Mouse (Mus musculus): ENCODE results near the gene Plekhm3. TPM values are rescaled to one million over a fixed set of nuclear protein-coding genes. Genes with fewer than 3 reads are reported as not detected.

The Plekhm3 gene
- polyA plus RNA-seq, 1 experiment: 8.2 TPM

DNA sequence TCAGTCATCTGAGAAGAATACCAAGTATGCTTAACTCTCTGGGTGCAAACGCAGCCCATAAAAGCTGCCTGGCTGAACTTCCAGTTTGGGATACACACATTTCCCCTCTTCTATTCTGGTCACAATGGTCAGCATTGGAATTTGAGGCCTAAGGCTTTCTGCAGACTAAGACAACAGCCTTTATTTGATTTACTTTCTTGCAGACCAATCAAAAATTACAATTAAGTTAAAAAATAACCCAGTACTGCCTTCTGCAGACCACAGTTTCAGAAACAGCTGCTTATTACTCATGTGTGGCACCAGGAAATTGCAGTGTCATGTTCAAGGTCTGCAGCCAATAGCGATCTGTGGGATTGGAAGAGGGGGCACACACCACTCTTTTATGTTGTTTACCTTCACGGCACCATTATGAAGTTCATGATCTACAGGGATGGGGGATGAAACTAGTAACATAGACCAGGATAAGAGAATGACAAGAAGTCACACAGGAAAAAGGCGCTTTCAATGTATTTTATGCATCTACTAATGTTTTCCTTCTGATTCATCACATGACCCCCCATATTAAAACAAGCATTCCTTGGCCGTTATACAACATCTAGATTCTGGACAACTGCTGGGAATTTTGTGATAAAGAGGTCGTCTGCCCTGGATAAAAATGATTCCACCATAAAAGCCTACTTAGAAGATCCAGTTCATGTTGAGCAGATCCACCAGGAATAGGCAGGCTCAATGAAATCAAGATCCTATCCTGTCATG, 130.1 kb downstream of the Plekhm3 start:
- peak overlapping the region; percentile 87 for H3K27ac ChIP-seq (ENCODE audit: insufficient read depth, low read length)
- peaks cover 10% of the 10 kb centered on the region for H3K4me1 ChIP-seq (ENCODE audit: control insufficient read depth, insufficient read depth, low read length)
- H3K4me3 ChIP-seq (ENCODE audit: insufficient read depth, low read length): no peak overlapping the region
- TF ChIP-seq POLR2A (IDR thresholded peaks at IDR 0.05; ENCODE audit: low read depth, low read length): no peak
- TF ChIP-seq CTCF (IDR thresholded peaks at IDR 0.05; ENCODE audit: borderline replicate concordance, insufficient read depth, low read length): no peak

DNA sequence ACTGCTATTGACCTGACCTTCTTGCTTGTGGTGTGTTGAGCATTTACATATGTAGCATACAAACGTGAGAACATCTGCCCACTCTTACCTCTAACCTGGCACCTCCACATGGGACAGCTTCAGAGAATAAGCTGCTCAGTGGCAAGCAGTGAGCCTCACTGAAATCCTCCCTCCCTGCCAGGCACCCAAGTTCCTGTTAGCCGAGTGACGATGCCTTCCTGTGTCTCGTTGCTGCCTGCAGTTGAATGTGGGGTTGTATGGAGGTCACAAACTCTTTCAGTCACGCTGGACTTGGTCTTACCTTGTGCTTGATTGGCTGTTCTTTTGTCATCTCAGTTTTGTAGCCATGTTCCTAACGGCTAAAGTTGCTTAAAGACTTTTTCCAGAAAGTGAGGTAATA, 133.1 kb downstream of the Plekhm3 start:
- H3K4me1 ChIP-seq (ENCODE audit: control insufficient read depth, insufficient read depth, low read length): peaks cover 10% of the 10 kb centered on the region
- H3K27ac ChIP-seq (ENCODE audit: insufficient read depth, low read length): no peak overlapping the region
- TF ChIP-seq POLR2A (IDR thresholded peaks at IDR 0.05; ENCODE audit: low read depth, low read length) (no peak), CTCF (IDR thresholded peaks at IDR 0.05; ENCODE audit: borderline replicate concordance, insufficient read depth, low read length) (no peak)
- H3K4me3 ChIP-seq (ENCODE audit: insufficient read depth, low read length): no peak overlapping the region

DNA sequence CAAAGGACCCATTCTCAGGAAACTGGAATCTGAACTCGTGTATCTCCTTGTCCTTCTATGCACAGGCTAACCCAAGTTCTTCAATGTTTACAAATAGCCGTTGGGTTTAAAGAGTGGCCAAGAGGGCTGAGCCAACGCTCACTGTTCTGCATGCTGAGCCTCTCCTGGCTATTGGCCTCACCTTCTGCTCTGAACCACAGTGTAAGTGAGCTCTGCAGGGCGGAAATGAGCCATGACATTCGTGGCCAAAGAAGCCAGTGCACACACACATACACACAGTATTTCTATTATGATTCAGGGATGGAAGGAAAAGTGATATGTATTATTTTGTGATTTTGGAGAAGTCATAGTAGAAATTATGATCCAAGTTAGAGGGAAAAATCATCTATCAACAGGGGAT, 138.9 kb downstream of the Plekhm3 start:
- Histone ChIP-seq H3K4me1 (ENCODE audit: control insufficient read depth, insufficient read depth, low read length) (peaks cover 3% of the 10 kb centered on the region; the same call in 1 of the 2 replicates), H3K4me3 (ENCODE audit: insufficient read depth, low read length) (no peak overlapping the region), H3K27ac (ENCODE audit: insufficient read depth, low read length) (no peak overlapping the region)
- TF ChIP-seq CTCF (IDR thresholded peaks at IDR 0.05; ENCODE audit: borderline replicate concordance, insufficient read depth, low read length) (no peak), POLR2A (IDR thresholded peaks at IDR 0.05; ENCODE audit: low read depth, low read length) (no peak)

DNA sequence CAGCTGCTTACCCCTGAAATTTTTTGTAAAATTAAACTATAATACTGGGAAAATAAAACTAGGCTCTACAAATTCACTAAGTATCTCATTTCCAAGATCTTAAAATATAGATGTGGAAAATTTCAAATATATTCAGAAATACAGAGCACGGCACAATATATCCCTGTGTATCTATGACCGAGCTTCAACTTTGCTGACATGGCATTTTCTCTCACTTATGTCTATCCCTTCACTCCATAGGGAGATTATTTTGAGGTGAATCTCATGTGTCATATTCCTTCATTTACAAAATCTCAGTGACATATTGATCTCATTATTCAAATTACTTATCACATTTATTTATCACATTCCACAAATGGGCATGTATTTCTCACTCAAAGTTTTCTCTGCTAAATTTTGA, 143.4 kb downstream of the Plekhm3 start:
- TF ChIP-seq CTCF (IDR thresholded peaks at IDR 0.05; ENCODE audit: borderline replicate concordance, insufficient read depth, low read length) (no peak), POLR2A (IDR thresholded peaks at IDR 0.05; ENCODE audit: low read depth, low read length) (no peak)
- Histone ChIP-seq H3K27ac (ENCODE audit: insufficient read depth, low read length) (no peak overlapping the region), H3K4me1 (ENCODE audit: control insufficient read depth, insufficient read depth, low read length) (peaks cover 17% of the 10 kb centered on the region), H3K4me3 (ENCODE audit: insufficient read depth, low read length) (no peak overlapping the region)

DNA sequence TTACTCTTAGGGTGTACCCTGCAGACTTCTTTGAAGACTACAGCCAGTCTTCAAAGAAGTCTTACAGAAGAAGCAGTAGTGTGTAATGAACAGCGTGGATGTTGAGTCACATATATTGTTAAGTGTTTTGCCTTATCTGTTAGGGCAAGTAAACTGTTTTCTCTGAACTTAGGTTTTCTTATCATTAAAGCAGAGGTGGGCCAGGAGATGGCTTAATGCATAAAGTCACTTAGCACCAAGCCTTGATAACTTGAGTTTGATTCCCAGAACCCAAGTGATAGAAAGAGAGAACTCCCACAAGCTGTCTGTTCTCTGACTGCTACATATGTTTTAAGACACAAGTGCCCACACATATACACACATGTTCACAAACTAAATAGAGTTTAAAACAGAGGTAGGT, 144.7 kb downstream of the Plekhm3 start:
- no peak overlapping the region for H3K27ac ChIP-seq (ENCODE audit: insufficient read depth, low read length)
- TF ChIP-seq CTCF (IDR thresholded peaks at IDR 0.05; ENCODE audit: borderline replicate concordance, insufficient read depth, low read length) (no peak), POLR2A (IDR thresholded peaks at IDR 0.05; ENCODE audit: low read depth, low read length) (no peak)
- H3K4me1 ChIP-seq (ENCODE audit: control insufficient read depth, insufficient read depth, low read length): peaks cover 17% of the 10 kb centered on the region
- no peak overlapping the region for H3K4me3 ChIP-seq (ENCODE audit: insufficient read depth, low read length)

GRCm38 (mm10) chr1:64809085-64809484, 147.5 kb downstream of the Plekhm3 start:
- TF ChIP-seq POLR2A (IDR thresholded peaks at IDR 0.05; ENCODE audit: low read depth, low read length): no peak
- no peak for TF ChIP-seq CTCF (IDR thresholded peaks at IDR 0.05; ENCODE audit: borderline replicate concordance, insufficient read depth, low read length)
- no peak overlapping the region for H3K4me3 ChIP-seq (ENCODE audit: insufficient read depth, low read length)
- H3K4me1 ChIP-seq (ENCODE audit: control insufficient read depth, insufficient read depth, low read length): peaks cover 14% of the 10 kb centered on the region
- peak overlapping the region; percentile 51; the same call in 1 of the 2 replicates for H3K27ac ChIP-seq (ENCODE audit: insufficient read depth, low read length)

GRCm38 (mm10) chr1:64807766-64808165, 148.9 kb downstream of the Plekhm3 start:
- Histone ChIP-seq H3K4me3 (ENCODE audit: insufficient read depth, low read length) (no peak overlapping the region), H3K27ac (ENCODE audit: insufficient read depth, low read length) (no peak overlapping the region; the same call in 1 of the 2 replicates), H3K4me1 (ENCODE audit: control insufficient read depth, insufficient read depth, low read length) (peaks cover 14% of the 10 kb centered on the region)
- TF ChIP-seq POLR2A (IDR thresholded peaks at IDR 0.05; ENCODE audit: low read depth, low read length) (no peak), CTCF (IDR thresholded peaks at IDR 0.05; ENCODE audit: borderline replicate concordance, insufficient read depth, low read length) (no peak)

DNA sequence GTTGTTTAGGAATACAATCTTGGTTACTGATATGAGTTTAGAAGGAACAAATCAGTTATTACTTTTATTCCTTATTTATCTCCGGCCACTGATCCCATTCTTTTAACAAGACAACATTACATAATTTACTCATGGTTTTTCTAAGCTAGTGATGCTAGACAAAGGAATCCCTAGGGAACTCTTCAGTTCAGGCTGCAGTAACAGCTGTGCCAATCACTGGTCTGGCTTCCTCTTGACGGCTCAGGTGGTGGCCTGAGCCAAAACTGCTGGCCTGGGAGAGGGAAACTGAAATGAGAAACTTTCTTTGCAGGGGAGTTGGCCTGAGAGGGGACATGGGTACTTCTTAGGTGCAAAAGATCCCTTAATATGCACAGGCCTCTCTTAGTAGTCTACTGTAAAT, 151.4 kb downstream of the Plekhm3 start:
- H3K4me3 ChIP-seq (ENCODE audit: insufficient read depth, low read length): no peak overlapping the region
- H3K4me1 ChIP-seq (ENCODE audit: control insufficient read depth, insufficient read depth, low read length): peaks cover 16% of the 10 kb centered on the region
- TF ChIP-seq CTCF (IDR thresholded peaks at IDR 0.05; ENCODE audit: borderline replicate concordance, insufficient read depth, low read length) (no peak), POLR2A (IDR thresholded peaks at IDR 0.05; ENCODE audit: low read depth, low read length) (no peak)
- H3K27ac ChIP-seq (ENCODE audit: insufficient read depth, low read length): no peak overlapping the region

DNA sequence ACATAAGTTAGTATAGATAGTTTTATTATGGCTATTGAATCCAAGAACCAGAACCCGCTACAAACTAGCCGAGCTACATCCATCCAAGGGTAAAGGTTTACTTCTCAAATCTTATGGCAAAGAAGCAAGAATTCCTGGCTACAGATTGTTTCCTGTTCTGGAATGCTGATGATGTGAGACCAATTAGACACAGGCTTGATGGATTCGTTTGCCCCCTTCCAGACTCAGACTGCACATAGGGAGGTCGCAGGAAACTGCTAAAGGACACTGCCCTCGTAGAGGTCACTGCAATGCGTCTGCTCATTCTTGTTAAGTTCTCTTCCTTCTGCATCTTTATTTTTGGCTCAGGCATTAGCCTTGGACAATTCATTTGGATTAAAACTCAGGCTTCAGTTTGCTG, 154.0 kb downstream of the Plekhm3 start:
- TF ChIP-seq POLR2A (IDR thresholded peaks at IDR 0.05; ENCODE audit: low read depth, low read length) (no peak), CTCF (IDR thresholded peaks at IDR 0.05; ENCODE audit: borderline replicate concordance, insufficient read depth, low read length) (no peak)
- Histone ChIP-seq H3K4me1 (ENCODE audit: control insufficient read depth, insufficient read depth, low read length) (peaks cover 2% of the 10 kb centered on the region; the same call in 1 of the 2 replicates), H3K27ac (ENCODE audit: insufficient read depth, low read length) (no peak overlapping the region), H3K4me3 (ENCODE audit: insufficient read depth, low read length) (no peak overlapping the region)

DNA sequence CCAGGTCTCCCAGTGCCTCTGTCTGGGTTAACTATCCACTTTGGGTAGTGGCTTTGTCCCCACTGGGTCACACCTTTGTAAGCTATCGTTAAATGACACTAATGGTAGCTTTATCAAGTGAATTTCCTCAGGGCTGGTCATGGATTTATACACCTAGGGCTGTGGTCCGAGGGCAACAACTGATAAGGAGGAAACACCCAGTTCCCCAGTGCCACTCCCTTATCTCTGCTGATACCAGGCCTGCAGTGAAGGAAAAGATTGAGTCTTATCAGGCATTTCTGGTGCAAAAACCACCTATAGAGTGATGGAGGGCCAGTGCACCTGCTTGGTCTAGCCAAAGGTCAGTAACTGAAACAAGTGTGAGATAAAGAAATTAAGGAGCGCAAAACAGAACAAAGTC, 159.0 kb downstream of the Plekhm3 start:
- TF ChIP-seq CTCF (IDR thresholded peaks at IDR 0.05; ENCODE audit: borderline replicate concordance, insufficient read depth, low read length) (no peak), POLR2A (IDR thresholded peaks at IDR 0.05; ENCODE audit: low read depth, low read length) (no peak)
- no peak overlapping the region for H3K4me3 ChIP-seq (ENCODE audit: insufficient read depth, low read length)

More for the DNA sequence above, 159.0 kb downstream of the Plekhm3 start:
- Histone ChIP-seq H3K4me1 (ENCODE audit: control insufficient read depth, insufficient read depth, low read length) (peaks cover 13% of the 10 kb centered on the region), H3K27ac (ENCODE audit: insufficient read depth, low read length) (no peak overlapping the region)

All from embryonic fibroblast, embryonic 13.5 days (primary cell).